Mouse (Mus musculus) kidney, adult 9 months (tissue): ENCODE measurements around the gene Ssu72.

Source experiments
- DNase-seq: peaks from one replicate; pipeline ENCODE4 v3.0.0; 2022

Ssu72 gene

DNA sequence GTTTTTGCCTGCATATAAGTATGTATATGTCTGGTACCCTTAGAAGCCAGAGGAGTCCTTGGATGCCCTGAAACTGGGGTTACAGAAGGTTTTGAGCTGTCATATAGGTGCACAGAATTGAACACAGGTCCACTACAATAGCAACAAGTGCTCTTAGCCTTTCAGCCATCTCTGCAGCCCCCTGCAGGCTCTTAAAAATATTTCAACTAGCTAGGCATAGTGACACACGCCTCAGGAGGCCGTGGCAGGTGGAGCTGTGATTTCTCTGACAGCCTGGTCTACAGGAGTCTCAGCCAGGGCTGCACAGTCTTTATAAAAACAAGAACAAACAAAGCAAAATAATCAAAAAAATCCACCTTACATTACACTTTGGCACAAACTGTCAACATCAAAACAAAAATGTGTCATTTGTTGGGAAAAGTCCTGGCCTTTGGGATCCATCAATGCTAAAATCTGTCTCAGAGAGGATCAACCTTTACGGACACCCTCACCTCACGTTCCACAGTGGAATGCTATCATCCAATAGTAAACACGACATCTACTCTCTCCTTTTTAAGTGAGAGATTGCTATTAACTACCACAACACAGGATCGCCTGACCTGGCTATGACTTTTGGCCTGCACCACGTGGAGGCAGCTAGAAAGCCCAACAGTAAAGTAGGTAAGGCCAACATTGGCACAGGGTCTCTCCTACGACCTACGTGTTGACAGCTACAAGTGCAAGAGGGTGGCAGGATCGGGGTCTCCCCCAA is 55.4 kb downstream of the Ssu72 start:
- peak; percentile 58 for DNase-seq

DNA sequence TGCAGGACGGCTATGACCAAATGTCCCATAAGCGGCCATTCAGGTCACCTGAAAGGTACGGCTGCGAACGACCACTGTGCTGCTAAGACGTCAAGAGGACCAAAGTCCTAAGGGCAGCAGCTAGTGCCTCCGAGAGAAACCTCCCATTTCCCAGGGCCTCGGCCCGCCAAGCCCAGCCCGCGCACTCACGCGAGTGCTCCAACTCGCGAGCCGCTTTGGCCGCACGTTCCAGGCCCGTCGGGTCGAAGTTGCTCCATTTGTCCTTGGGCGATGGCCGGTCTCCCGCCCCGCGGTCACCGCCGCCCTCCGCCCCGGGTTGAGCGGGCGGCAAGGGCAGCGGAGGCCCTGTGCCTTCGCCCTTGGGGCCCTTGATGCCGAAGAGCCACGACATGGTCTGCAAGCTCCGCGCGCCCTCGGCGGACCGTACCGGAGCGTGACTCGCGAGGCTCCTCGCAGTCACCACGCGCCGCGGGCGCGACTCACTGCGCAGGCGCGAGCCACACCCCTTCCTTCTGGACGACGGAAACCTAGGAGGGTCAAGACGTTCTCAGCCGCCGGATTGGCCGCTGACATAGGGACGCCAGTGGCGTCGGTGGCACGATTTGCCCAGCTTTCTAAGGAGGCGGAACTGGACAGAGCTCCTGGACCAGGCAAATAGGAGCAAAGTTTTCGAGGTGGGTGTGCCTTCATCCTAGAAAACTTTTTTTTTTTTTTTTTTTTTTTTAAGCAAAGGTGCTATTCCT is 56.2 kb downstream of the Ssu72 start, which contains the start of gene Atad3a:
TSS of gene Atad3a (minus strand) at position 481 of the 743 bp plus-strand sequence.
- peak; percentile 98 for DNase-seq

DNA sequence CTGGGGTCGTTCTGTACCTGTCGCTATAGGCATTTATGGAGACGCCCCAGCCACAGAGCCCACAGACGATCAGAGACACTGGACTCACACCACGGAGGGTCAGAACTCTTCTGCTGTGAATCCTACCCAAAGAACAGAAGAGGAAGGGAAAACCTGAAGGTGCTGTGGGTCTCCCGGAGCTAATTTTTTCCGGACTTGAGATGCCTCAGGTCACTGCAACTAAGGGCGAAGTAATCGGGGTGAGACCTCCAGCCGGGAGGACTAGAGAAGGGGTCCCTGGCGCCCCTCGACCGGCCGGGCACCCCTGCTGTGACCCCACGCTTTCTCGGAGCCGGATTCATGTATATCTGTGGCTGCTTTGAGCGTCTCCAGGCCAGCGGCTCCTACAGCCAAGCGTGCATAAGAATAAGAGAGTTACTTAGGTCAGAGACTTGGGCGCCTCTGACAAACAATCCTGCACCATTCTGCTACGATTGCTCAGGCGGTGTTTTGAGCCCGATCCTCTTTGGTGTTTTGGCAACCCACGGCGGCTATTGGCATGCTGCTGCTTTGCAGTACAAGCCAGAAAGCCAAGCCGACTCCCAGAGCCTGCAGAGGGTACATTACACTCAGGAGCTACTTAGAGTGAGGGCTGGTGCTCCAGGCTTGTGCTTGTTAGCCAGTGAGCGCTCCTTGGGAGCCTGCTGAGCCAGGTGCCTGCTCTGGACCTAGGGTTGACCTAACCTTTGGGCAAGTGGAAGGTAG is 56.9 kb downstream of the Ssu72 start:
- DNase-seq, result no peak

DNA sequence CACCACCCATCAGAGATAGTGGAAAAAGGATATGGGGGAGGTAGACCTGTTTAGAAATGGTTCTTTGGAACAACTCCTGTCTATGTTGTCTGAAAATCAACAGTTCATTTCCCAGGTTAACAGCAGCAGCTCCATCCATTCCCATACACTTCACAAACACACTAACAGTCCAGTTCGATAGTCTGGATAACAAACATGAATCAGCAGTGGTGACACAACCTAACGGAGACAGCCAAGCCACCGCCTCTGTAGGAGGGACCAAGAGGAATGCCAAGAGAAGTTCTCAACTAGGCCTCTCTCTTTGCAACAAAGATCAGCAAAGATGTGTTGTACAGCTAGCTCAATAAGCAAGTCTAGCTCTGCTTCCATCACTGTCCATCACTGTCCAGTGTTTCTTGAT is 57.8 kb downstream of the Ssu72 start:
- DNase-seq, result no peak

DNA sequence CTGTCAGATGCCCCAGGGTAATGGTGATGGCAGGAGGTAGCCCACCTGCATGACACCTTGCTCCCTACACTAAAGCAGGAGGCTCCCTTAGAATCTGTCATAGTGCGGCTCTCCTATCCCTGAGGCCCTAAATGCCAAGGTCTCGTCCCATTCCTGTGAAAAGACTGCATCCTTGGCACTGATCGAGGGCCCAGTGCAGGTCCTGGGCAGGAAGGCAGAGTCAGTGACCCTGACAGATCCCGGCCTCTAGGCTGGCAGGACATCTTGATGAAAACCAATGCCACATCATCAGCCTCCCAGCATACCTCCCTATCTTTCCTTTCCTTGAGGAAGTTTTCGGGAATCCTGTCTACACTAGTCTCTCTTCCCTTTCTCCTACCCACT is 64.9 kb downstream of the Ssu72 start:
- no peak for DNase-seq

DNA sequence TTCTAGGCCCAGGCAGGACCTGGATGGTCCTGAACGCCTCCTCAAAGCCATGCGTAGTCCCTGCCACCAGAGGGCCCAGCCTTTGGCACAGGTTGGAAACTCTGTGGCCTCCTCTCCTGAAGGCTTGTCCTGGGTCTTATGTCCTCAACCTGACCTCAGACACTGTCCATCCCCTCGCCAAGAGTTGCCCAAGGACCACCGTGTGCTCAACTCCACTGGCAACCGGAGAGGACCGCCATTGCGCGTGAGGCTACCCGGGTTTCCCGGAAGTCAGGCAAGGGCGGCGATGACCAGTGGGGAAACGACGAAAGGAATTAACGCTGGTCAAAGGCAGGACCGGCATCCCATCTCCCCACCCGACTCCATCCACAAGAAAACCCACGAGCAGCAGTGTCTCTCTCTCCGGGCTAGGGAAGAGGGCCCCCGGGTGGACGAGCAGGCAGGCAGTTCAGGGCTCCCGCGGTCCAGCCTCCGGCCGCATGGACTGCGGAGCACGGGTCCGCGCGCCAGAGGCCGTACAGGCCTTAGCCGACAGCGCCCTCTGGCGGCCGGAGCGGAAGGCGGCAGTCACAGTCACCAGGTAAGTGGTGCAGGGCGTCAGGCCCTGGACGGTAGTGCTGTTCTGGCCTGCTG is 65.4 kb downstream of the Ssu72 start:
- DNase-seq, result peak; percentile 95

DNA sequence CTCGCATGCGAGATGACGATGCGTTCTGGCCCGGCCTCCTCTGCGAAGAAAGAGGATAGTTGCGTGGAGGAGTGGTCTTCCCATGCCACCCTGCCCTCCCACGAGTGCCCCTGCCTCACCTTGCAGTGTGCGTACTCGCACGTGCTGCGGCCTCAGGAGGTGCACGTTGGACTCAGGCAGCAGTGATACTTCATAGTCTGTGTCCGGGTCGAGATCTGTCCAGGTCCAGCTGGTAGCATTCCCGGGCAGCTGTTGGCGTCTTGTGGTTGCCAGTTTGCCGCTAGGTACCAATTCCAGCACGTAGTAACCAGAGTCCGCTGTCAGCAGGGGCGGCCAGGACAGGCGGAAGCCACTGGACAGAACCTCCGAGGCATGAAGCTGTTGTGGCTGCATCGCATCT is 66.0 kb downstream of the Ssu72 start:
- DNase-seq, result peak; percentile 82

DNA sequence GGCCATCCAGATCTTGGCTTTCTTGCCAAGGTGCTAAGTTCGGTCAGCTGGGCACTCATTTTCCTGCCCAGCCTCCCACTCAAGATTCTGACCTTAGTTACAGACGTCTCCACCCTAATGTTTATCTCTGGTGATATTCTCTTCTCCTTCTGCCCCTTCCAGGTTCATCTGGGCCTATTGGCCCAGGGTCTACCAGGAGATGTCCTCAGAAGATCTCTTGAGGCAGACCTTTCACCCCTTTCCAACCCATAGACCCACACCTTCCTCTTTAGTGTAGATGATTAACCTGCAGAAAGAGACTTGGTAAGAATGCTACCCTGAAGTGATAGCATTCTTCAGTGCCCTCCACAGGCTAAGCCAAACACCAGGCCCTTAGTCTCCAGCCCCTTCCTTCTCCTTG is 67.1 kb downstream of the Ssu72 start:
- peak; percentile 81 for DNase-seq

DNA sequence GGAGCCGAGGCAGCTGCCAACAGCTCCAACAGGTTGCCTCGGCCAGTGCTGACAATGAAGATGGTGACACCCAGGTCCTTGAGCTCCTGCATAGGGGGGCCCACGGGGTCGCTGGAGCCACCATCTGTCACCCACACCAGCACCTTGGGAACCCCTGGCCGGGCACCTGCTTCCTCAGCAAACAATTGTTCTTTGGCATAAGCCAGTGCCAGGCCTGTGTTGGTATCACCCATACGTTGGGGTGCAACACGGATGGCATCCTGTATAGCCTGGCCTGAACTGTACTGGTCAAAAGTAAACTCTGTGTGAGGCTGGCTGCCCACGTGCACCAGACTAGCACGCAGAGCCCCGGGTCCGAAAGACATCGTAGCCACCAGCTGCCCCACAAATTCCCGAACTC is 68.2 kb downstream of the Ssu72 start:
- DNase-seq, result no peak

DNA sequence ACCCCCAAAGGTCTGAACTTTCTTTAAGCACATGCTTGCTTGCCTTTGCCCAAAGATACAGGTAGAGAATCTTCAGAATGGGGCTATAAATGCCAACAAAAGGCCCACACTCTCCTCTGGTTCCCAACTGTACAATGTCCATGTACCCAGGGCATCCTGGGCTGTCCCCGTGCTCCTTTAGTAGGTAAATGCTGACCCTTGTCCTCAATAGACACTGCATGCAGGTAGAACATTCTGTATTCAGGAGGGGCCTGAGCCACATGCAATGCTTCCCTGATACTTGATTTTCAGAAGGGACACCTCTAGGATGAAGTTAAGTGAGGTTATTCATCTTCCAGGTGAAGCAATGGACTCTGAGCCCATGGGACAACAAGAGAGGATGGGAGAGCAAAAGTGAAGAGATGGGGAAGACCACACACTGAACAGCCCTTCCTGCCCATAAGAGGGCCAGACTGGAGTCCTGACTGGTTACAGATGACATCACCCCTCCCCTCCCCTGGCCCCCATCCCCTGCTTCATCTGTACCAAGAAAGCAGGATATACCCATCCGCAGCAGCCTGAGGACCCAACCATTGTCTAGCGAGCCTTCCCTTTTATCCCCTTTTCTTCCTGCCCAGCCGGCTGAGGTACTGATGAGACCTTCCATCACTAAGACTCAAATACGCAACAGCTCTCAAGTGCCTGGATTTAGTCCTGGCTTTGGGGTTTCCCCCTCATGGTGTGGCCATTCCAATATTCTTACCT is 68.9 kb downstream of the Ssu72 start:
- peak; percentile 58 for DNase-seq

DNA sequence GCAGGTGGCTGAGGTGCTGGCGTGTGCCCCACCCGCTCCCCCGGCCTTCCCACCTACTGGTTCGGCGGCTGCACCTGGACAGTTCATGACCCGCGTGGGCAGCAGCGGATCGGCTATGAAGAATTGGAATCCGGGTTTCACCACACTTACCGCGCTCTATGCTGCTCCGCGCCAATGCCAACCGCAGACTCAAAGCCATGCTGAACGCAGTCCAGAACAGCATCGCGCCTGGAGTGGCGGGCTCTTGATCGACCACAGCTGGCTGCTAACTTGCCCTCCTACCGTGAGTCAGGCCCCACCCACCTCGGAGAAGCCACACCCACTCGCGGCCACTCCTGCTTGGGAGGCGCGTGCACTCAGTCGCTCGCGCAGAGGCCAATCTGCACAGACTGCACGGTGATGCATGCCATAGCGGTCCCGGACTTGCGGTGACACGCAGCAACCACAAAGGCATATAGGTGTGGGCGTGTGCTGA is 69.7 kb downstream of the Ssu72 start, which contains the start of gene Vwa1:
TSS of gene Vwa1 (minus strand) at position 419 of the 475 bp plus-strand sequence.
- peak; percentile 94 for DNase-seq

DNA sequence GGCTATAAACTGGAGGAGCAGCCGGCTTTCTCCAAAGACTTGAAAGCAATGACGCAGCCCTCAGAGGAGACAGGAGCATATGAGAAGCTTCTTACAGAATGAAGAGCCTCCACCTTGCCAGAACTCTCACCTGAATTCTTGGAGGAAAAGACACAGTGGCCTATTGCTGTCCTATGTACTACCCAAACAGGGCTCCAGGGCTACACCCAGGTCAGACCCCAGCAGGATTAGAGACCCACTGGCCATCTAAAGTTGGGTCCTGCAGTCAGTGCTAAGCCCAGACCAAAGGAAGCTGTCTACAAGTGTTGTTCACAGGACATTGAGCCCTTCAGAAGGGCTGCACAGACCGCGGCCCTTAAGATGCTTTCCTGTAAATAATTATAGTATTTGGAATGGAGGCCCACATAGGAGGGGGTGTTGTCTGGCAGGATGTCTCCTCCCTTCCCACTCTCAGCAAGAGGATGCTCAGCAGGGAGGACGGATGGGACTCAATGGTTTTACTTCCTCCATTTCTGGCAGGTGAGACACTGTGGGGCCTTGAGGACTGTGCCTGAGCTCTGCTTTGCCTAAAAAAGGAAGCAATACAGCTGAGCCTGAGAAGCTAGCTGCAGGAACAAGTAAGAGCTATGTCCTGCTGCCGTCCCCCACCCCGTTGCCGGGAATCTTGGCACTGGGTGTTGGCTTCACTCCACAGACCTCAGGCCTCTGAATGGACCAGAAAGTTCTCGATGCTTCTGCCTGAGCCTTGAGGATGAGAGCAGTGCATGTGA is 70.6 kb downstream of the Ssu72 start:
- peak; percentile 69 for DNase-seq

DNA sequence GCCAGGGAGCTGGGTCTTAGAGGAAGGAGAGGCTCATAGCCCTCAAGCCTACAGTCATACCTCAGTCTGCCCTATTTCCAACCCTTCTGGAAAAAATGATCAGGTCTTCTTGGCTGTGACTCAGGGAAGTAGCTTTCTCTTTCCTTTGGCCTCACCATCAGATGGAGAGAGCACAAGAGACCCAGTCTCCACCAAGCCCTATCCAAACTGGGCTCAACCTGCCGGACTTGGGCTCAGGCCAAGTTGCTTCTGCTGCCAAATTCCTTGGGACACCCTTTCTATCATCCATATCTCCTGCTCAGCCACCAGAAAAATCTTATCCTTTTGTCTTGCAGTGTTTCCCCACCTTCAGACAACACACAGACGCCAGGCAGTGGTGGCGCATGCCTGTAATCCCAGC is 71.3 kb downstream of the Ssu72 start:
- peak; percentile 54 for DNase-seq

DNA sequence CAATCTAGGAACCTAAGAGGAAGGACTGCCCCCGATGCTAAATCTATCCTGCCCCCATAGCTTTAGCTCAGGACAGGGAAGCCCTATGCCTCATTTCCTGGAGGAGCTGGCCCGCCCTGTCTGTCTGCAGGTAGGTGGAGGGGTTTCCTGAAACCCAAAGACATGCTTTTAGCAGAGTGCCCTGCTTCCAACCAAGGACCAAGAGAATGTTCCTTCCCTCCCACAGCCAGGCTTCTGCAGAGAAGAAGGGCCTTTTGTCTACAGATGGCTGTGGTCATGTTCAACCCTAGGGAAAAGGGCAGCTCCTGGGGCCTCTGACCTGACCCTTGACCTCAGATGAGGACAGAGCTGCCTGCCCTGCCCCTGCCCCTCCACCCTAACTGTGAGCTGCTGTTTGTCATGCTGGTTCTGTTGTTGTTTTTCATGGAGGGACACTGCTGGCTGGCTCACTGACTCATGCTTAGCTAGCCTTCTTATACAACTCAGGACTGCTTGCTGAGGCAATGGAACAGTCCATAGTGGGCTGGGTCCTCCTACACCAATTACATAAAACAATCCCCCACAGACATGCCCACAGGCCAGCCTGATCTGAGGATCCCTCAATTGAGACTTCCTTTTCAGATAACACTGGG is 72.2 kb downstream of the Ssu72 start:
- DNase-seq, result peak; percentile 30

DNA sequence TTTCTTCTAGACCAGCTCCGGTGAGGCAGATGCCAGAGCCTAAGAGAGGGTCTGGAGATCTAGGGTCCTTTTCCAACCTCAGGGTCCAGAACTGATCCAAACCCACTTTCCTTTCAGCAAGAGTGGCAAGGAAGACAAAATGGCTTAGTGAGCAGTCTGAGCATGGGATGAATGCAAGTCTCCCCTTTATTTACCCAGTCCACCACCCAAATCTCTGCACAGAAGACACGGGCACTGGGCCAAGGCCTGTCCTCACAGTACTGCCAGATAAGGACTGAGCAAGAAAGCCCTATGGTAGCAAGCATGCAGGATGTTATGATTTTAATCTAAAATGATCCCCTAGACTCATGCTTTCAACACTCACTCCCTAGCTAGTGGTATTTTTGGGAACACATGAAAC is 73.2 kb downstream of the Ssu72 start:
- DNase-seq, result no peak

DNA sequence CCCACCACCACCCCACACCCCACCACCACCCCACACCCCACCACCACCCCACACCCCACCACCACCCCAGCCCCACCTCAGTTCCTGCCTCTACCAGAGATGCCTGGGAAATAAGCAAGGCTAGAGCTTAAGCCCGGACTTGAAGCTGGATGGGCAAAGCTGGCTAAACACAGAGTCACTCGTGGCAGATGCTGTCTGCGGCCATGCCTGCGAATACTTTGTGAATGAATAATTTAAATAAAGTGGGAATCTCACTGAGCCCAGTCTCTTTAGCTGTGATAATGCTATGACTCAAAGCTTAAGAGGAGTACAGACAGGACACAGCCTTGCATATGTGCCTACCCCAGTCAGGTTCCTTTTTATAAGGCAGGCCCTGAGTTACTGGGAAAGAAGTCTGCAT is 74.9 kb downstream of the Ssu72 start:
- no peak for DNase-seq

DNA sequence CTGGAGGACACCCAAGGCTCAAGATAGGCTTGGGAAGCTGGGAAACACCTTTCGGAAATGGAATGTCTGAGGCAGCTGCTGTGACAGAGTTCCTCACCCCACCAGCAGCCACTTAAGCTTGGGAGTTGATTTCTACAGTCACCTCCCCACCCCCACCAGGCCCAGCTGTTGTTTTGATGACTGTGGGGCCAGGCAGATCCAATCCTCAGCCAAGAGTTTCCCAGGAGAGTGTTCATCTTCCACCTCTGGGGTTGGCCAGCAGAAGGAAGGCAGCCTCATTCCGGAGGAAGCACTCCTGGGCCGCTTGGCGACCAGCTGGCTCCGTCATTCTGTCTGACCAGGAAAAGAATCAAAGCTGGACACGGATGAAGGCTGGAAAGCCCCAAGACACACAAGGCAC is 76.3 kb downstream of the Ssu72 start:
- DNase-seq, result peak; percentile 75
